Mouse (Mus musculus) bone marrow macrophage, adult 2 months (primary cell): ENCODE data around the gene Mbd3. TPM values are rescaled to one million over a fixed set of nuclear protein-coding genes. Genes with fewer than 3 reads are reported as not detected.

Experiments used
- H3K27ac ChIP-seq: 2 replicates; pipeline ENCODE4 v1.5.1; 2012; ENCODE audit warnings: low read depth, low read length; ENCODE audit not compliant: insufficient read depth
- H3K4me1 ChIP-seq: 2 replicates; pipeline ENCODE4 v1.6.1; 2012; ENCODE audit warnings: low read length; ENCODE audit not compliant: control insufficient read depth, insufficient read depth
- H3K4me3 ChIP-seq: 2 replicates; pipeline ENCODE4 v1.5.1; 2012; ENCODE audit warnings: mild to moderate bottlenecking, low read length, moderate library complexity; ENCODE audit not compliant: insufficient read depth
- CTCF ChIP-seq: IDR thresholded peaks from 2 replicates; pipeline ENCODE4 v1.5.1; 2012; ENCODE audit warnings: low read depth, mild to moderate bottlenecking, low read length, moderate library complexity
- POLR2A ChIP-seq: IDR thresholded peaks from 2 replicates; pipeline ENCODE4 v1.6.1; 2012; ENCODE audit warnings: mild to moderate bottlenecking, low read depth, low read length, borderline replicate concordance
- polyA plus RNA-seq: library from polyadenylated mRNA; stranded (reverse); fragments of >200 nt; gene quantifications from 2 replicates; pipeline ENCODE4 v1.2.4, GENCODE M21; 2012; ENCODE audit not compliant: missing spikeins, insufficient read depth, insufficient read length

Mbd3 gene
- polyA plus RNA-seq, 1 experiment = 55.6 TPM

DNA sequence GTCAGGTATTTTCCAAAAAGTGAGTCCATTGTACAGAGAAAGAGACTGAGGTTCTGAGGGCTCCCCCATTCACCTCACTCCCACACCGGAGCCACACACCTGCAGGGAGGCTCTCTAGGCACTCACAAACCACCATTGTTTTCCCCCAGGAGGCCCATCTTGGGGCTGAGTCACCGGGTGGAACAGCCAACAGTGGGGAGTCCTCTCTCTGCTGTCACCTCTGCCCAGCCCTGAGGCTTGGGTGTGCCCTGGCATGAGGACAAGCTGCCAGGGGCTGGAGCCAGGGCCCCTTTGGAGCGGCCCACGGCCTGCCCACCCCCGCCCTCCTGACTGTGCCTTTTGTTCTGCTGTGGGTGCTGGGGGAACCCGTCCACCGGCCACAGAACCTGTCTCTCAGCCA, 36.4 kb upstream of the Mbd3 start:
- TF ChIP-seq POLR2A (no peak), CTCF (no peak)
- Histone ChIP-seq H3K4me3 (no peak overlapping the region), H3K27ac (no peak overlapping the region), H3K4me1 (peaks cover 3% of the 10 kb centered on the region)

DNA sequence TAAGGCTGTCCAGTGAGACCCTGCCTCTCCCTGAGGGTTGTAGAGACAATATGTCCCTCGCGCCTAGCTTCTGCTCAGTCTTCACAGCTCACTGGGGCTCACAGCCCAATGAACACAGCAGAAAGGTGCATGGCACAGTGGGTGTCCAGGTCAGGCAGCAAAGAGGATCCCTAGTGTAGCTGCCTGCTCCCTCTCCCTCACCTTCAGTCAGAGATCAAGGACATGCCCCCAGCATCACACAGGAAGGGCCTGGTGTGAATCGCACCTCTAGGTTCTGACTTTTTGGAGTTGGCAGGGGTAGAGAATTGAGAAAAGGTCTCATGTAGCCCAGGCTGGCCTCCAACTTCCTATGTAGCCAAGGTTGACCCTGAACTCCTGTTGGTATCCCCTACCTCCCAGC, 35.5 kb upstream of the Mbd3 start:
- Histone ChIP-seq H3K4me1 (peaks cover 3% of the 10 kb centered on the region), H3K27ac (no peak overlapping the region), H3K4me3 (no peak overlapping the region)
- no peak for TF ChIP-seq CTCF
- TF ChIP-seq POLR2A = no peak

DNA sequence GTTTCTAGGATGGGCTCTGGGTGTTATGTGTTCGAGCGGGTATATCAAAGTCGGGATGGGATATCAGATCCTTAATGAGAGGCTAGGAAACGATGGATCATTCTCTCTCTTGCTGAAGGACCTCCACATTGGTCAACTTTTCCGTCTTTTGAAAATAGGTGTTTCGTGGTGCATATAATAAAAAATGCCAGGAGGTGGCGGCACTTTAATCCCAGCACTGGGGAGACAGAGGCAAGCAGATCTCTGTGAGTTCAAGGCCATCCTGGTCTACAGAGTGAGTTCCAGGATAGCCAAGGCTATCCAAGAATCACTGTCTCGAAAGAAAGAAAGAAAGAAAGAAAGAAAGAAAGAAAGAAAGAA, 34.9 kb upstream of the Mbd3 start:
- Histone ChIP-seq H3K4me1 (peaks cover 3% of the 10 kb centered on the region), H3K27ac (peak overlapping the region; percentile 33), H3K4me3 (peak overlapping the region; percentile 52)
- no peak for TF ChIP-seq POLR2A
- TF ChIP-seq CTCF = no peak

DNA sequence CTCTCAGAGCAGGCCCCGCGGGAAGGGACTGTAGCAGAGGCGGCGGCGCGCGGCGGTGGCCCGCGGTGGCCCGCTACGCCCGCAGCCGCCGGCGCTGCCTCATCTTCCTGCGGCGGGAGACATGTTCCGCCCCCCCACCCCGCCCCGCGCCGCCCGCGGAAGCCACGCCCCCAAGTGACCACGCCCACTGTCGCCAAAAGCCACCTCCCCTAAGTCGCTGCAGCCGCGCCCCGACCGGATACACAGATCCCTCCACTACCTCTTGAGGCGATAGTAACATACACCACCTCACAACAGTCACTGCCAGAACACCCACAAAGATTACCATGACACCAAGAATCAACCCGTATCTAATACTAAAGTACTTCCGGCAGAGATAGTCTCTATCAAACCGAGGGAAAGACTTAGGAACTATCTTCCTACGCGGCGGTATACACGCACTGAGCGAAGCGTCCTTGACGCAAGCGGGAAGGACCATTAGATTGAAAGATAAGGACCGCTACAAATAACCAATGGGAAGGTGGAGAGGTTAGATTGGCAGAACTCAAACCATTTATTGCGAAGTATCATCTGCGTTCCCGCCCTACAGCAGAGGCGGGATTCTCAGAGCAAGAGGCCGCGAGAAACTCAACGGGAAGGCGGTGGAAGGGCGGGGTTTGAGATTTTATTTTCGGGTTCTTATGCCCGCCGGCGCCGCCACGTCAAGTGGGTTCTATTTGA, 34.3 kb upstream of the Mbd3 start, which contains the start of gene Tcf3:
TSS of gene Tcf3 (minus strand) at position 135 of the 720 bp plus-strand sequence.
- Histone ChIP-seq H3K4me1 (peaks cover 3% of the 10 kb centered on the region), H3K4me3 (peak within 1 kb of the TSS; percentile 95), H3K27ac (peak within 1 kb of the TSS; percentile 90)
- TF ChIP-seq POLR2A = no peak
- TF ChIP-seq CTCF = no peak

DNA sequence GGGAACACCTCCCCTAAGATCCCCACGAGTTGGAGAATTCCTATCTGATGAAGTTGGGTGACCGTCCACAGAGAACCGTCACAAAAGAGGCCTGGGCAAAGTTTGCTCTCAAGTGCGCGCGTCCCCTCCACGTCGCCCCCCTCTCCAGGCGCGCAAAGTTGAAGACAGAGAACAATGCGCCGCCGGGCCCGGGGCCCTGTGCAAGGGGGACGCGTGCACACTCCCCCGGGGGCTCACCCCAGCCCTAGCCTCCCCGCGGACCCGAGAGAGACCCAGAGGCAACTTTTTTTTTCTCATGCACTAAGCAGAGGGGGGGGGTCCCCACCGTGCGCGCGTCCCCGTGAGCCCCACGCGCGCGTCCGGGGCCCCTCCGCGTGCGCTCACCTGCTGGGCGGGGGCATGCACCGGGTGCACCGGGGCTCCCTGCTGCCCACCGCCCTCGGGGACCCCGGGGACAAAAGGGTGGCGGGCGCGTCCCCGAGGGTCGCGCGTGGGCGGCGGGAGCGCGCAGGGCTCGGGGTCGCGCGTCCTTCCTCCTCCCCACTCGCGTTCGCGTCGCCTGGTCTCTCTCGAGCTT, 33.7 kb upstream of the Mbd3 start:
- Histone ChIP-seq H3K4me3 (peak overlapping the region; percentile 95), H3K27ac (peak overlapping the region; percentile 50; the same call in 1 of the 2 replicates), H3K4me1 (peaks cover 3% of the 10 kb centered on the region)
- TF ChIP-seq CTCF = no peak
- no peak for TF ChIP-seq POLR2A

DNA sequence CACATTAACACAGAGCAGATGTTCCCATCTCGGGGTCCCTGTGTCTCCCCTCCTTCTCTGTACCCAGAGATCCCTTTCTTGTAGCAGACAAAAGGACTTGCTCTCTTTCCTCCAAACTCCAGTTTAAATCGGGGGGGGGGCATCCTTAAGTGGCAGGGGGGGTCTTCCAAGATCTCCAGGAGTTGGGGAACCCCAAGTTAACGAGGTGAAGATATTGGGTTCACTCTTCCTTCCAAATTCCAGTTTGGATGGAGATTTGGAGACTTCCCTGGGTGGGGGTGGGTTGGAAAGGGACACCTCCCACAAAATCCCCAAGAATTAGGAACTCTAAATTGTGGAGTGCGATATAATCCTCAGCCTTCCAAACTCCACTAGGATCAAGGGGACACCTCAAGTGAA, 33.0 kb upstream of the Mbd3 start:
- H3K27ac ChIP-seq = no peak overlapping the region
- TF ChIP-seq CTCF = no peak
- no peak for TF ChIP-seq POLR2A
- peak overlapping the region; percentile 95 for H3K4me3 ChIP-seq
- H3K4me1 ChIP-seq = peaks cover 3% of the 10 kb centered on the region

DNA sequence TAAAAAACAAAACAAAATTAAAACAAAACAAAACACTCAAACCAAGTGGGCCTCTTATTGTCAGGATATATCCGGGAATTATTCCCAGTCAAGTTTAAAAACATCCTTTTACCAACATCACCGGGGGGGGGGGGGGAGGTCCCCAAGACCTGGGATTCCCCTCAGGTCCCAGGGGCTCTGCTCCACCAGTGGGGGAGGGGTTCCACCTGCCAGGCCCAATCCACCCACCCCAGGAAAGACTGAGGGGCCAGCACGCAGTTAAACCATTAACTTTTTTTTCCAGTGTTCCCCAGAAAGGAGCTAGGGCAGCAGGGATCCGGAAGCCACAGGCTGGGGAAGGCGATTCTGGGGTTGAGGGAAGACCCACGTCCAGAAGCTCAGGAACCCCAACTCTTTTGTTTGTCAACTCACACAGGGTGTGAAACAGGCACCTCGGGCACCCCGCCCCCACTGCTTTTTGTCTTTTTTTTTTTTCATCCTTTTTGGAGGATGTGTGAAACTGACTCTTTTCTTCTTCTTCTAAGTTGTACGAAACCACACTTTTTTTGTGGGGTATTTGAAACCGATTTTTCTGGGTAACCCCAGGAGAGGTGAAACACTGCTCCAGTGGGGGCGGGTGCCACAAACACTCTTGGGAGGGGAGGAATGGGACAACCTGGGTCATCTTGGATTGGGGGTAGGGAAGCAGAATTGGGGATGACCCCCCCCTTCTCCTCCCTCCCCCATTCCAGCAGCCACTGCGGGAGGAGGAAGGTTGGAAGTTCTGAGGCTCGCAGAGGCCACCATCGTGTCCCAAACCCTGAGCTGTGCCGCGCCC, 32.4 kb upstream of the Mbd3 start:
- TF ChIP-seq POLR2A (no peak), CTCF (no peak)
- H3K27ac ChIP-seq = no peak overlapping the region
- peaks cover 3% of the 10 kb centered on the region for H3K4me1 ChIP-seq

DNA sequence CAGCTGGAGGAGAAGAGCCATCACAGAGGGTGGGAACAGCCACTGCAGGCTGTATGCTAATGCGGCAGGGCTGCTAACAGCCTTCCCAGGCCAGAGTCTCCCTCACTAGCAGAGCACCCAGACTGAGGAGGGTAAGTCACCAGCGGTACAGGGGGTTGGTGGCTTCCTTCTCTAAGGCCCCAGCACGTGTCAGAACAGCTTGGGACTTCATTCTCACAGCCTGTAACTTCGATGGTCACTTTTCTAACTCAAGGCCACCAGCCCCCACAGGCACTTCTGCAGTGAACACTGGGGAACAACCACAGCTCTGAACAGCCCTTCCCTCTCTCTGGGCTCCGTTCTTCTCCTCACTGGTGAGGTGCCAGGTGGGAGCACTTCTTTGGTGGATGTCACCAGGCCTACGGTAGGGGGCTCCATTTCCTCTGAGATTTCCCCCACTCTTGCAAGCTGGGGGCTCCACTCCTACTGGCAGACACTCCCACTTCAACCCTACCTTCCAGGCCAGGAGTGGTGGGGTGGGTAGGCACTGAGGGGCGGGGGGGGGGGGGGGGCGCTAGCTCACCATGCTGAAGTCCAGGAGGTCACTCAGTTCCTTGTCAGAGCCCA, 31.1 kb upstream of the Mbd3 start:
- TF ChIP-seq POLR2A = no peak
- TF ChIP-seq CTCF = no peak
- Histone ChIP-seq H3K4me3 (no peak overlapping the region), H3K27ac (no peak overlapping the region), H3K4me1 (peaks cover 3% of the 10 kb centered on the region)

More for the DNA sequence above, 32.4 kb upstream of the Mbd3 start:
- H3K4me3 ChIP-seq = peak overlapping the region; percentile 95; the same call in 1 of the 2 replicates

DNA sequence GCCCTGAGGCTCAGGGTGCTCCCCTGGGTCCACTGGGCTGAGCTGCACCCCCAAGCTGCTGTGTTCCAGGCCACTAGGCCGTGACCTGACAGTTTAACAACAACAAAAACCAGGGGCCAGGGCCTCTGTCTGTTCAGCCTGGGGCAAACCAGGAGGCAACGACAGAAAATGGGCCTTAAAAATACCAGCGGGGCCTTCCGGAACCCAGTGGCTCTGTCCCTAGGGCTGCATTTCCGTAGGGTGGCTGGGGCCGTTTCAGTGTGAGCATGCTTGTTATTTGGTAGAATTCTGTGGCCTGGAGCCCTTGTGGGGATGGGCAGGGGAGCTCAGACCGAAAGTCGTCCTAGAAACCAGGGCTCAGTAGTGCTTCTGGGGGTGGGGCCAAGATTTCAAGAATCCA, 30.4 kb upstream of the Mbd3 start:
- TF ChIP-seq CTCF (no peak), POLR2A (no peak)
- Histone ChIP-seq H3K27ac (no peak overlapping the region), H3K4me3 (no peak overlapping the region), H3K4me1 (peaks cover 3% of the 10 kb centered on the region)

DNA sequence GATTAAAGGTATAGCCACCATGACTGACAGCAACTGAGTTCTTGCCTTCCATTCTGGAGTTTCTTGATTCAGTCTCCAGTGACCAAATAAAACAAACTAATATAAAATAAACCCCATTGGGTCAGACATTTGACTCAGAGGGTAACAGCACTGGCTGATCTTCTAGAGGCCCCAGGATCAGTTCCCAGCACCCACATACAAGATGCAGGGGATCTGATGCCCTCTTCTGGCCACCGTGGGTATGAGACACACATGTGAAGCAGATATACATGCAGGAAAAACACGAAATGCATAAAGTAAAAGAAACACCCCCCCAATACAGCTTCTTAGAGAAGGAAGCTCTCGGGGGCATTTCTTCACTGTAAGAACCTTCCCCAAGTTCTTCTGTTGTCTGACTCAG, 25.7 kb upstream of the Mbd3 start:
- no peak overlapping the region for H3K27ac ChIP-seq
- H3K4me3 ChIP-seq = no peak overlapping the region
- H3K4me1 ChIP-seq = no peaks in the 10 kb centered on the region
- no peak for TF ChIP-seq CTCF
